Mouse (Mus musculus) stomach, postnatal 0 days (tissue): ENCODE results near the gene Aldh2. TPM values are rescaled to one million over a fixed set of nuclear protein-coding genes. Genes with fewer than 3 reads are reported as not detected.

ENCODE experiments used
- ATAC-seq: fragments of 200-750 bp; cut with Nextera tagmentation; 2 replicates; pipeline ENCODE4 v1.8.0; 2017; ENCODE audit not compliant: low FRiP score, low TSS enrichment
- DNase-seq: peaks from one replicate; pipeline ENCODE4 v3.0.0-alpha.2; 2016; ENCODE audit warnings: low spot score
- H3K27ac ChIP-seq: fragments of 300-500 bp; sonication (generic); replicated peaks from 2 replicates; pipeline ENCODE4 v1.5.1; 2014; ENCODE audit warnings: mild to moderate bottlenecking, control low read depth
- H3K27me3 ChIP-seq: fragments of 300-500 bp; sonication (generic); 2 replicates; pipeline ENCODE4 v1.6.1; 2014; ENCODE audit warnings: low read length; ENCODE audit not compliant: control insufficient read depth, insufficient read depth
- H3K36me3 ChIP-seq: fragments of 300-500 bp; sonication (generic); 2 replicates; pipeline ENCODE4 v1.6.1; 2014; ENCODE audit warnings: low read length, mixed read lengths; ENCODE audit not compliant: control insufficient read depth, insufficient read depth
- H3K4me1 ChIP-seq: fragments of 300-500 bp; sonication (generic); replicated peaks from 2 replicates; pipeline ENCODE4 v1.6.1; 2014; ENCODE audit warnings: antibody characterized with exemption; ENCODE audit not compliant: control insufficient read depth, insufficient read depth
- H3K4me2 ChIP-seq: fragments of 300-500 bp; sonication (generic); replicated peaks from 2 replicates; pipeline ENCODE4 v1.6.1; 2014; ENCODE audit warnings: low read depth, mild to moderate bottlenecking, control low read depth, moderate library complexity
- H3K4me3 ChIP-seq: fragments of 300-500 bp; sonication (generic); 2 replicates; pipeline ENCODE4 v1.5.1; 2014; ENCODE audit warnings: low read depth, low read length, control low read depth
- H3K9ac ChIP-seq: fragments of 300-500 bp; sonication (generic); 2 replicates; pipeline ENCODE4 v1.6.1; 2014; ENCODE audit warnings: mild to moderate bottlenecking, low read length, control low read depth, mixed read lengths
- H3K9me3 ChIP-seq: fragments of 300-500 bp; sonication (generic); 2 replicates; pipeline ENCODE4 v1.6.1; 2016; ENCODE audit warnings: low read length; ENCODE audit not compliant: control insufficient read depth
- CTCF ChIP-seq: IDR thresholded peaks from 2 replicates; pipeline ENCODE4 v1.5.1; 2016; ENCODE audit warnings: antibody characterized with exemption, low read depth, mild to moderate bottlenecking, moderate library complexity
- EP300 ChIP-seq: optimal IDR thresholded peaks from 2 replicates; pipeline ENCODE3; 2016; ENCODE audit warnings: antibody characterized with exemption
- WGBS: fragments of 180-500 bp; shearing (Covaris S2); extraction: QIAGEN DNeasy Blood & Tissue Kit; methylation state at CpG from one replicate; pipeline ENCODE4 v1.1.7; 2014; 5-methylcytosine and 5-hydroxymethylcytosine counted together
- polyA plus RNA-seq: library from polyadenylated mRNA; unstranded; fragments of >200 nt; fragmentation: Nextera tagmentation; extraction: Ambion mirVana; gene quantifications from 2 replicates; pipeline ENCODE4 v1.2.1, GENCODE M21; 2015

Aldh2 gene
- polyA plus RNA-seq, 1 experiment from 2014 or later, result 136 TPM

DNA sequence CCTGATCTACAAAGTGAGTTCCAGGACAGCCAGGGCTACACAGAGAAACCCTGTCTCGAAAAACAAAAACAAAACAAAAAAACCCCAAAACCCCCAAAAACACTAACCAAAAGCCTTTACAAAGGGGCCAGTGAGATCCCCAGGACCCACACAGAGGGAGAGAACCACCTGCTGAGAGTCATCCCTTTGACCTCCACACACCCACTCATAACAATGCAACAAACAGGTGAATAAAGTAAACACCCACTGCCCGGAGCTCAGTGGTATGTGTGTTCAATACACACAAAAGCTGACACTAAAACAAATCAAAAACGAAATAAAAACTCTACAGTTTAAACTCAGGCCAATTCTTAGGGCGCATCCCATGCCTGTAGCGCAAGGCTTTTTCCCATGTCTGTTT is 53.6 kb downstream of the Aldh2 start:
- Histone ChIP-seq H3K4me1 (0 out of 2 replicates have a peak, but pooled peaks cover 2% of the 10 kb centered on the region), H3K4me3 (no peak overlapping the region), H3K9me3 (no peaks in the 10 kb centered on the region), H3K4me2 (no peak overlapping the region), H3K27me3 (no peaks in the 10 kb centered on the region), H3K36me3 (peaks cover 13% of the 10 kb centered on the region), H3K9ac (no peak overlapping the region), H3K27ac (no peak overlapping the region)
- DNase-seq (no peak), ATAC-seq (no peak)
- WGBS, result 88% methylated on average over 5 of the region's 5 CpGs
- TF ChIP-seq CTCF (no peak), EP300 (no peak)

DNA sequence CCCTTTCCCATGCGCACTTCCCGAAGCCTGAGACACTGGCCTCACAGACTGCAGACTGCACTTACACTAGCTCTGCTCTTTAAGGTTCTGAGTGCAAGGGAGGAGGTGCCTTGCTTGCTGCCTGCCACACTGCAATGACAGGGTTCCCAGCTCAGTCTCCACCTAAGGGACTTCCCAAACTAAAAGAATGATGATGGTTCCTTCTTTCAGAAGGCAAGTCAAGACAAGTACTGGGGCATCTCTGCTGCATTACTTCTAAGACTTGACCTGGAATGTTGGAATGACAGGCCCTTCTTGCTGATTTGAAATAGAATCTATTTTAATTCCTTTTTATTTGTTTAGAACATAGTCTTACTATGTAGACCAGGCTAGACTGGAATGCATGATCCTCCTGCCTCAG is 56.0 kb downstream of the Aldh2 start:
- no peak overlapping the region for H3K9ac ChIP-seq
- WGBS, result 92% methylated on average over 2 of the region's 2 CpGs
- TF ChIP-seq CTCF (no peak), EP300 (no peak)
- no peak for DNase-seq
- H3K27ac ChIP-seq, result no peak overlapping the region
- H3K9me3 ChIP-seq, result no peaks in the 10 kb centered on the region
- H3K4me2 ChIP-seq, result no peak overlapping the region
- H3K4me1 ChIP-seq, result no peaks in the 10 kb centered on the region
- H3K36me3 ChIP-seq, result peaks cover 25% of the 10 kb centered on the region
- no peak overlapping the region for H3K4me3 ChIP-seq
- no peaks in the 10 kb centered on the region for H3K27me3 ChIP-seq
- no peak for ATAC-seq

DNA sequence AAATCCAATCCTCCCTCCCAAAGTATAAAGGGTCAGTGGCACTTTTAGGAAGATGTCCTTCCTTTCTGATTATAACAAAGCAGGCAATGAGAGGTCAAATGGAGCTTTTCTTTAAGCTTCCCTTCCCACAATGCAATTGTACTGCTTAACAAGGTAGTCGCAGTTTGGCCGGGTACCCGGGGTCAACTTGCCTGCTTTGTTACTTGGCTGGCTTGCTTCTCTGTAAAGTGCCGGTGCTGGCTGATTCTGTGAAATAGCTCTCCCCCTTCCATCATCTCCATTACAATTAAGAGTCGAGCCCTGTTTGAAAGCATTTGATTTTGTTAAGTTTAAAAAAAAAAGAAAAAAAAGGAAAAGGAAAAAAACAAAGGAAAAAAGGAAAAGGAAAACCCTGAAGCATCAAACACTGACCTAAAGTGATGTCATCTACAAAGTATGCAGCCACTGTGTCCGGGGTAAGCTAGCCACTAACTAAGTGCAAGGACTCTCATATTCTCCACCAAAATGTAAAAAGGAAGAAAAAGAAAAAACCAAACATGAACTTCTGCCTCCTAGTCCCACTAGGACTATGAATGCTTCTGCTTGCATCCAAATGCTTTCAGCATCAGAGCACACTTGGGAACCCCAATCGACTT is 56.6 kb downstream of the Aldh2 start:
- no peak for DNase-seq
- Histone ChIP-seq H3K4me3 (no peak overlapping the region), H3K27ac (no peak overlapping the region), H3K4me1 (no peaks in the 10 kb centered on the region), H3K9me3 (no peaks in the 10 kb centered on the region), H3K27me3 (no peaks in the 10 kb centered on the region), H3K4me2 (no peak overlapping the region), H3K9ac (no peak overlapping the region), H3K36me3 (peaks cover 31% of the 10 kb centered on the region)
- TF ChIP-seq EP300 (no peak), CTCF (no peak)
- WGBS, result 77% methylated on average over 7 of the region's 7 CpGs
- no peak for ATAC-seq

DNA sequence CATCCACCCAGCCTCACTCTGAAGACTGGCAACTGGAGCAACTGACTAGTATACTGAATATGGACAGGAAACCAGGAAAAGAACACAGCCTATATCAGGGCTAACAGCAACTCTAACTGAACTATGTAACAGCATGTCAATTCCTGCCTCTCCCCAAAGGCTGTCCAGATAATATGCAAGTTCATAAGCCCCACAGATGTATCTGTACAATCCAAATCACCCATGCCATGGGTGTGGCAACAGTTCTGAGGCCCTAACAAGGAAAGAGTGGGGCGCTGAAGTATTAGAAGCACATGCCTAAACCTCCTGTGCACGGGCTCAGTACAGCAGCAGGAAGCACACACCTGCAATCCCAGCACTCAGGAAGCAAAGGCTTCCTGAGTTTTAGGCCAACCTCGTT is 58.5 kb downstream of the Aldh2 start:
- DNase-seq, result no peak
- no peak overlapping the region for H3K27ac ChIP-seq
- no peak overlapping the region for H3K4me2 ChIP-seq
- WGBS, result 85% methylated on average over 3 of the region's 3 CpGs
- peaks cover 34% of the 10 kb centered on the region for H3K36me3 ChIP-seq
- TF ChIP-seq EP300 (no peak), CTCF (no peak)
- no peaks in the 10 kb centered on the region for H3K9me3 ChIP-seq
- H3K9ac ChIP-seq, result no peak overlapping the region
- H3K27me3 ChIP-seq, result no peaks in the 10 kb centered on the region
- no peak for ATAC-seq
- H3K4me3 ChIP-seq, result no peak overlapping the region
- H3K4me1 ChIP-seq, result no peaks in the 10 kb centered on the region

DNA sequence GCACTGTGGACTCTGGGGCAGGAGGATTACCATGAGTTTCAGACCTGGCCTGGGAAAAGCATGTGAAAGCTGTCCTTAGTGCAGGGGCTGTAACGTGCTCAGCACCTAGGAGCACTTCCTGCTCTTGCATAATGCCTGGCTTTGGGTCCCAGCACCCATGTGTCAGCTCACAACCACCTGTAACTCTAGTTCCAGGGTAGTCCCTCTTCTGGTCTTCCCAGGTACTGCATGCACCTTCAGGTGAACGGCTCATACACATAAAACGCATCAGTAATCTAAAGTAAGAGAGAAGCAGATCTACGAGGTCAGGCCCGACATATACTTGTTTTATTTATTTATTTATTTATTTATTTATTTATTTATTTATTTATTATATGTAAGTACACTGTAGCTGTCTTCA is 59.1 kb downstream of the Aldh2 start:
- peaks cover 38% of the 10 kb centered on the region for H3K36me3 ChIP-seq
- ATAC-seq, result no peak
- TF ChIP-seq CTCF (peak; percentile 58), EP300 (no peak)
- H3K9ac ChIP-seq, result no peak overlapping the region
- no peak overlapping the region for H3K4me2 ChIP-seq
- DNase-seq, result peak; percentile 24
- H3K27ac ChIP-seq, result no peak overlapping the region
- no peaks in the 10 kb centered on the region for H3K27me3 ChIP-seq
- no peaks in the 10 kb centered on the region for H3K4me1 ChIP-seq
- no peaks in the 10 kb centered on the region for H3K9me3 ChIP-seq
- 91% methylated on average over 5 of the region's 5 CpGs for WGBS
- no peak overlapping the region for H3K4me3 ChIP-seq

DNA sequence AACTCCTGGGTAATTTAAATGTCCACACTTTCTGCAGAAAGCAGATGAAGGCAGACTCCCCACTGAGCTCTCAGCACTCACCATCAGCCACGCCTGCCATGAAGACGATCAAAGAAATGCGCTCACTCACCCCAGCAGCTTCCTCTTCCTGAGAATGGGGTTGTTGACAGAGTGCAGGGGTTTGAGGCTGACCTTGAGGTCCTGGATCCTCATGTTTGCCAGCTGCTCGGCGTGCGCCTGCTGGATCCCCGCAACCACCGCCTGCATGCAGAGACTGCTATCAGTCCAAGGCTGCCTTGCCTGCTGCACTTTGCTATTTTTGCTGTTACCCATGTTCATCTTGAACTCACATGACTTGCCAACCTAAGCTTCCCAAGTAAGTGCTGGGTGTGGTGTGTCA is 66.7 kb downstream of the Aldh2 start:
- Histone ChIP-seq H3K27ac (no peak overlapping the region), H3K4me3 (no peak overlapping the region), H3K27me3 (no peaks in the 10 kb centered on the region), H3K4me1 (no peaks in the 10 kb centered on the region), H3K9me3 (no peaks in the 10 kb centered on the region), H3K36me3 (peaks cover 42% of the 10 kb centered on the region), H3K4me2 (no peak overlapping the region), H3K9ac (no peak overlapping the region)
- 86% methylated on average over 8 of the region's 8 CpGs for WGBS
- TF ChIP-seq CTCF, result no peak
- no peak for TF ChIP-seq EP300
- ATAC-seq (no peak), DNase-seq (no peak)
